Mouse (Mus musculus): ENCODE results near the gene Ocln. TPM values are rescaled to one million over a fixed set of nuclear protein-coding genes. Genes with fewer than 3 reads are reported as not detected.
"Not testable (repeated sequence)": the region's sequence is repeated elsewhere in the genome, so short reads cannot be mapped to it uniquely, and the experiment has no call there.

Ocln gene
- polyA plus RNA-seq, 1 experiment: 0.50 TPM

DNA sequence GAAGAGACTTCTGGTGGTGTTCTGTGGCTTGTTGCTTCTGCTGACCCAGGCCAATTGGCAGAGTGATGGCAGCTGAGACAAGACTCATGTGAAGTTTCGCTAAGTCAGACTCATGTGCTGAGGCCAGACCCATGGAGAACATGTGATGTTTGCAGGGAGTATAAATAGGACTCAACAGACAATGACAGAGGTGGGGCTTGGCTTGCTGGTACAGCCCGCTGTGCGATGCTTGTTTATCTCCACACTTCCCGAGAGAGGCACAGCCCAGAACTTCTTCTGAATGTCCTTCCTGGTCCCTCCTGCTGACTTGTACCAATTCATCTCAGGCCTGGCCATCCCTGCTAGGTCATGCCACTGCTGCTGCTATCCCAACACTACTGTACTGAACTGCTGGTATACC lies 57.2 kb downstream of the Ocln start:
- Histone ChIP-seq H3K4me3 (ENCODE audit: insufficient read depth, low read length) (no peak overlapping the region), H3K4me1 (ENCODE audit: control insufficient read depth, insufficient read depth, low read length) (peaks cover 17% of the 10 kb centered on the region), H3K27ac (ENCODE audit: insufficient read depth, low read depth, low read length) (no peak overlapping the region)
- TF ChIP-seq CTCF (IDR thresholded peaks at IDR 0.05; ENCODE audit: low read depth, low read length) (no peak), POLR2A (IDR thresholded peaks at IDR 0.05; ENCODE audit: borderline replicate concordance, low read depth, low read length) (no peak)

DNA sequence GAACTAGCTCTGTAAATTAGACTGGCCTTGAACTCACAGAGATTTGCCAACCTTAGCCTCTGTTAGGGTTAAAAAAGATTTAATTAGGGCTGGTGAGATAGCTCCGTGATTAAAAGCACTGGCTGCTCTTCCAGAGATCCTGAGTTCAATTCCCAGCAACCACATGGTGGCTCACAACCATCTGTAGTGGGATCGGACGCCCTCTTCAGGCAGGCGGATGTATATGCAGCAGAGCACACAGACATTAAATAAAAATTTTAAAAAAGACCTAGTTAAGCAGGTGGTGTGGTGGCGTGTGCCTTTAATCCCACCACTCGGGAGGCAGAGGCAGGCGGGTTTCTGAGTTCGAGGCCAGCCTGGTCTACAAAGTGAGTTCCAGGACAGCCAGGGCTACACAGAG lies 58.1 kb downstream of the Ocln start:
- H3K4me3 ChIP-seq (ENCODE audit: insufficient read depth, low read length); H3K27ac ChIP-seq (ENCODE audit: insufficient read depth, low read depth, low read length): not testable (repeated sequence)
- peaks cover 19% of the 10 kb centered on the region for H3K4me1 ChIP-seq (ENCODE audit: control insufficient read depth, insufficient read depth, low read length)

DNA sequence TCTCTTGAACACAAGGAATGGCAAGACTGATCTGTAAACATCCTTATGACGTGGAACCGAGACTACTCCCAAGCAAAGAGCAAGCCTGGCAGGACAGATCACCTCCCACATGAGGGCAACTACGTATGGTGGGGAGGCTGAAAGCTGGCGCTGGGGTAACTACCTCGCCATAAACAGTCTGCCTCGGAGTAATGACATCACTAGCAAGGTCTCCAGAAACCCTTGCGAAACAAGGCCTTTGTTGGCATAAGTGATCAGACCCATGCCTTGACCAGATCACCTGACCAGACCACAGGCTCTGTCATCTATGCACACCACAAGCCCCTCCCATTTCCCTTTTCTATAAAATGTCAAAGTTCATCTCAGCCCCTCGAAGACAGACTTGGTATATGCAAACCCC lies 59.2 kb downstream of the Ocln start:
- Histone ChIP-seq H3K27ac (ENCODE audit: insufficient read depth, low read depth, low read length) (peak overlapping the region; percentile 13; the same call in 1 of the 2 replicates), H3K4me3 (ENCODE audit: insufficient read depth, low read length) (no peak overlapping the region), H3K4me1 (ENCODE audit: control insufficient read depth, insufficient read depth, low read length) (peaks cover 19% of the 10 kb centered on the region)
- TF ChIP-seq CTCF (IDR thresholded peaks at IDR 0.05; ENCODE audit: low read depth, low read length) (no peak), POLR2A (IDR thresholded peaks at IDR 0.05; ENCODE audit: borderline replicate concordance, low read depth, low read length) (no peak)

DNA sequence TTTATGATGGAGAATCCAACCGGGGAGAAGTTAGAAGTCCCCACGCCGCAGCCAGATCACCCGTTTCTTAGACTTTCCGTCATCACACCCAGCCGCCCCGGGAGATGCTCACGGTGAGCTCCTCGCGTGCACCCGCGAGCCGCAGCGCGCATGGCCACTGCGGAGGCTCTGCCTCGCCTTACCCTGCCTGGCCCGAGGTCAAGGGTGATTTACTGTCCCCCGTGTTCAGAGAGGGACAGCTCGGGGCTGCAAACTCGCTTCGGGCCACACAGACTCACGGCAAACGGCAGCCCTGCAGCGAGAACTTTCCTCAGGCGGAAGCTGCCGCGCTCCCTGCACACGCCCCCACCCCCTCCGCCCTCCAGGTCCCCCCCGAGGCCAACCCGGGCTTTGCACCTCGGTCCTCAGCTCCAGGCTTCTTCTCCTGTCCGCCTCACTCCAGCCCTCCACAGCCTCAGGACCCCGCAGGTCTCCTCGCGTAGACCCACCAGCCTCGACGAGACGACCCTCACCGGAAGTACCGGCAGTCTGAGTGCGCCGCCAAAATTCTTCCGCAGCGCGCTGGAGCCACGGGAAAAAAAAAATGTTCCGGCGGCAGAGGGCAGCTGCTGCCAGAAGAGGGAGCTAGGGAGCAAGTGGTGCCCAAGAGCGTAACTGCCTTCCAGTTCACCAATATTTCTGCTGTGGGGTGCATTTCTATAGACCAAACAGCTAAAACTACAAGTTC lies 60.3 kb downstream of the Ocln start, which contains the start of gene Gtf2h2:
TSS of gene Gtf2h2 (minus strand) at position 519 of the 727 bp plus-strand sequence.
- H3K27ac ChIP-seq (ENCODE audit: insufficient read depth, low read depth, low read length): peak within 1 kb of the TSS; percentile 59
- H3K4me1 ChIP-seq (ENCODE audit: control insufficient read depth, insufficient read depth, low read length): peaks cover 19% of the 10 kb centered on the region
- peak; percentile 69 for TF ChIP-seq CTCF (IDR thresholded peaks at IDR 0.05; ENCODE audit: low read depth, low read length)
- no peak for TF ChIP-seq POLR2A (IDR thresholded peaks at IDR 0.05; ENCODE audit: borderline replicate concordance, low read depth, low read length)
- H3K4me3 ChIP-seq (ENCODE audit: insufficient read depth, low read length): peak within 1 kb of the TSS; percentile 100

DNA sequence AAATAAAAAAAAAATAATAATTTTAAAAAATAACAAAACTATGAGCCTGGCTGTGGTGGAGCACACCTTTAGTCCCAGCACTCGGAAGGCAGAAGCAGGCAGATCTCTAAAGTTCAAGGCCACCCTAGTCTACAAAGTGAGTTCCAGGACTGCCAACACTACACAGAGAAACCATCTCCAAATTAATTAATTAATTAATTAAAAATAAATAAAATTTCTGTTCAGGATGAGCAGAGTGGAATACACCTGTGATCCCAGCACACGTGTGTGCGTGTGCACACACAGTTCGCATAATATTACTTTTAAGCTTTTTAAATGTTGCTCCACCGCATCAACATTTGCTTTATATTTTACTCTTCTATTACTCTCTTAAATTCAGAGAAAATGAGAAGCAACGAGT lies 60.9 kb downstream of the Ocln start:
- no peak for TF ChIP-seq POLR2A (IDR thresholded peaks at IDR 0.05; ENCODE audit: borderline replicate concordance, low read depth, low read length)
- no peak for TF ChIP-seq CTCF (IDR thresholded peaks at IDR 0.05; ENCODE audit: low read depth, low read length)
- H3K27ac ChIP-seq (ENCODE audit: insufficient read depth, low read depth, low read length): peak overlapping the region; percentile 59; the same call in 1 of the 2 replicates
- peaks cover 19% of the 10 kb centered on the region for H3K4me1 ChIP-seq (ENCODE audit: control insufficient read depth, insufficient read depth, low read length)
- peak overlapping the region; percentile 100 for H3K4me3 ChIP-seq (ENCODE audit: insufficient read depth, low read length)

DNA sequence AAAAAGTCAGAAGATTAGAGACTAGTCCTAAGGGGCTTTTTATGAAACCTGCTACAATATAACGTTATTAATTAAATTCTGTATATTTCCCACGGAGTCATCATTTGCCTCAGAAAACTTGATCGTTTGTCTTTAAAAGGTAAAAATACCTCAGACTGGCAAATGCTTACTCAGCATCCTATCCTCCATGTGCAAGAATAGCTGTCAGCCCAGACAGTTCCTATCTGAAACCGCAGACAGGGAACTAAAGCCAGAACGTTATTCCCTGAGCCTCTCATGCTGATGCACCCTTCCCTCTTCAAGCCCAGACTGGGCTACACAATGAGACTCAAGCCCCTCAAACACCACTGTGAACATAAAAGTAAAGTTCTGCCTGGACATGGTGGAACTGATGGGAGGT lies 62.1 kb downstream of the Ocln start:
- no peak for TF ChIP-seq POLR2A (IDR thresholded peaks at IDR 0.05; ENCODE audit: borderline replicate concordance, low read depth, low read length)
- no peak for TF ChIP-seq CTCF (IDR thresholded peaks at IDR 0.05; ENCODE audit: low read depth, low read length)
- Histone ChIP-seq H3K4me3 (ENCODE audit: insufficient read depth, low read length) (no peak overlapping the region), H3K27ac (ENCODE audit: insufficient read depth, low read depth, low read length) (no peak overlapping the region), H3K4me1 (ENCODE audit: control insufficient read depth, insufficient read depth, low read length) (peaks cover 19% of the 10 kb centered on the region)

DNA sequence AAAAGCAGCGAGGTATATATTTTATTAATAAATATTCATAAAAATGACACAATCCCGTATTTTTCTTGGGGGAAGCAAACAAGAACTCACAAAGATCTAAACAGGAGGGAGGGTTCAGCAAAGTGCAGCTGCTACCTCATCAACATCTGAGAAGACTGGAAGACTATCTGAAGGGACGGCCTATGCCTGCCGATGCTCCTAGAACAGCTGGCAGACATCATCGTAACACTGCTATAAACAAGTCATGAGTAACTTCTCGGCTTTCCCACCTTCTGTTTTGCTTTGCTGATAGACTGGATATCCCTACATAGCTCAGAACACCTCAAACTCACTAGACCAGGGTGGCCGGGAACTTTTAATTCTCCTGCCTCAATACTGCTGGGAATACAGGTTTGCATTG lies 68.9 kb downstream of the Ocln start:
- H3K27ac ChIP-seq (ENCODE audit: insufficient read depth, low read depth, low read length): no peak overlapping the region
- H3K4me1 ChIP-seq (ENCODE audit: control insufficient read depth, insufficient read depth, low read length): no peaks in the 10 kb centered on the region
- TF ChIP-seq POLR2A (IDR thresholded peaks at IDR 0.05; ENCODE audit: borderline replicate concordance, low read depth, low read length) (no peak), CTCF (IDR thresholded peaks at IDR 0.05; ENCODE audit: low read depth, low read length) (no peak)
- H3K4me3 ChIP-seq (ENCODE audit: insufficient read depth, low read length): no peak overlapping the region

DNA sequence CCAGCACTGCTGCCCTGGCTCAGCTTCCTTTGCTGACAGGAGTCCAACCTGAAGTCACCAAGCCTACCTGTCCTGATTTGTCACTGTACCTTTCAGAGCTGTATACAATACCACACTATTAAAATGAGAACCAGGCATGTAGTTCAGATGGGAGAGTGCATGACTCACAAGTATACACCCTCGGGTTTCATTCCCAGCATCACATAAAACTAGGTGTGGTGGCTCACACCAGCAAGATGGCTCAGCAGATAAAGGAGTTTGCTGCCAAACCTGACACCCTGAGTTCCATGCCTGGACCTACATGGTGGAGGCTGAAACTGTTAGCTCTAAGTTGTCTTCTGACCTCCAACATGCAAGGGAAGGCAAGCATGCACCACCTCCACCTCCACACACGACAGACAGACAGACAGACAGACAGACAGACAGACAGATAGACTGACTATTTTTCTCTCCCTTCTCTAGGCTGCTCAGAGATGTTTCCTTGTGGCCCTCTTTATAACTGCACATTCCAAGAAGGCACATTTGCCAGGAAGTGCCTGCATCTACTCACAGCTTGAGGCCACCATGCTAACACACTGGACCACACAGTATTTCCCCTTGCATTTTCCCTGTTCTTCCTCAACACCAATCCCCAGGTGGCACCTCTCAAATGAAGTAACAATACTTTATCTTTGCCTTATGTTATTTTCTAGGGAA lies 88.8 kb downstream of the Ocln start:
- Histone ChIP-seq H3K4me1 (ENCODE audit: control insufficient read depth, insufficient read depth, low read length) (peaks cover 7% of the 10 kb centered on the region), H3K27ac (ENCODE audit: insufficient read depth, low read depth, low read length) (no peak overlapping the region), H3K4me3 (ENCODE audit: insufficient read depth, low read length) (no peak overlapping the region)
- no peak for TF ChIP-seq CTCF (IDR thresholded peaks at IDR 0.05; ENCODE audit: low read depth, low read length)
- no peak for TF ChIP-seq POLR2A (IDR thresholded peaks at IDR 0.05; ENCODE audit: borderline replicate concordance, low read depth, low read length)

DNA sequence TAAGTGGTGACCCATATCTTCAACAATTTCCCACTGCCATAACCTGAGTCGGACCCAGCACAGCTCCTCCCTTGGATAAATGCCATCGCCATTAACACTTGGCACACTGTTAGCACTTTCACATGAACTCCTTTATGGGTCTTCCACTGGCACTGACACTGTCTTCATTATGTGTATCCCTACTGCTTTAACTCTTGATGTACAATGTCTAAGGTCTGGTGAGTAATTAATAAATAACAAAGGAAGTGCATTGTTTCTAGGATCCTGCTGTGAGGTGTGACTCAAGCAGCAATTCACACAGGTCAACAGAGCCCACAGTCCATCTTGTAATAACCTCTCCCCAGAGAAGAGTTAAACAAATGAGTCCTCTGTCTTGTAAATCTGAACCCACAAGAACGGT lies 91.2 kb downstream of the Ocln start:
- Histone ChIP-seq H3K4me3 (ENCODE audit: insufficient read depth, low read length) (no peak overlapping the region), H3K4me1 (ENCODE audit: control insufficient read depth, insufficient read depth, low read length) (peaks cover 7% of the 10 kb centered on the region), H3K27ac (ENCODE audit: insufficient read depth, low read depth, low read length) (no peak overlapping the region)
- TF ChIP-seq CTCF (IDR thresholded peaks at IDR 0.05; ENCODE audit: low read depth, low read length) (no peak), POLR2A (IDR thresholded peaks at IDR 0.05; ENCODE audit: borderline replicate concordance, low read depth, low read length) (no peak)

DNA sequence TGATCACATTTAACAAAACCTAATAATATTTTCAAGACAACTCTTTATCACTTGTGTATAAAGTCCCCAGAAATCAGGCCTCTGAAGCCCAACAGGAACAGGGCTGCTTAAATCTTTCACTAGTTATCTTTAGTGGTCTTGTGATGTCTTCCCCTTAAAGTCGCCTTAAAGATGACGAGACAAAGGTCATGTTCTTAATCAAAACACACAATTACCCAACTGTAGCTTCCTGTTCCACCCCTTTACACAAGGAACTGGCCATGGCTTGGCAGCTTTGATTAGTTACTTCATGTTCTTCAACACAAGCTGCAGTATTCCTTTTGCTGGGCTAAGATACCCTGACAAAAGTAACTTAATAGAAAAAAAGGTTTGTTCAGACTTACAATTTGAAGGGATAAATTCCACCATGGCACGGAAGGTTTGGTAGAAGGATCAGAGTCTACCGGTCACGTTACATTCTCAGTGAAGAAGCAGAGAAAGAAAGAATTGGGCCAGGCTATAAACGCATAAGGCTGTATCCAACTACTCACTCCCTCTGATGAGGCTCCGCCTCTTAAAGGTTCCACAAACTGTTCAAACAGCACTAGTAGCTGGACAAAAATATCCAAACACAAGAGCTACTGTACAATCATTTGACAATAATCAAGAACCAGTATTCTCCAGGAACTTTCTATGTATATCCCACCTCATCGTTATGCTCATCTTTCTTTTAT lies 99.9 kb downstream of the Ocln start, which contains the start of gene Naip1:
TSS of gene Naip1 (minus strand) at position 455 of the 713 bp plus-strand sequence.
- H3K27ac ChIP-seq (ENCODE audit: insufficient read depth, low read depth, low read length): peak within 1 kb of the TSS; percentile 40
- peaks cover 14% of the 10 kb centered on the region for H3K4me1 ChIP-seq (ENCODE audit: control insufficient read depth, insufficient read depth, low read length)
- H3K4me3 ChIP-seq (ENCODE audit: insufficient read depth, low read length): not testable (repeated sequence)

Measured in bone marrow macrophage, adult 2 months (primary cell).